Comparison of ENCODE assay signal across 26 mouse cellular contexts in genomic region chr6:48413081-48413480, GRCm38 (mm10). TPM values are rescaled to one million over a fixed set of nuclear protein-coding genes. Genes with fewer than 3 reads are reported as not detected.
DNase-seq lines count a peak whose midpoint lies in the region; ATAC-seq and TF ChIP-seq lines count a peak whose summit lies in the region.
"Had no signal": no experiment of that assay in that cellular context is flagged by ENCODE, and none has a peak within 500 bp of the region (broad histone marks: within the 10 kb centered on the region; RNA-seq: fewer than 3 reads in every experiment).

No protein-coding gene starts in this region.

- no peak overlapping the region for H3K9ac ChIP-seq in stomach, embryonic 14.5 days (replicated peaks; ENCODE audit: low read depth, low read length)
- no peak overlapping the region for H3K9ac ChIP-seq in stomach, postnatal 0 days (ENCODE audit: low read length)
- H3K9ac ChIP-seq: embryonic facial prominence, embryonic 15.5 days; heart, embryonic 12.5 days; hindbrain, embryonic 14.5 days; limb, embryonic 12.5 days; liver, embryonic 12.5 days; midbrain, embryonic 13.5 days had no signal

- peak; percentile 57 to 61 for DNase-seq in cerebellum, adult 2 months
- no peak for DNase-seq in cerebellum, postnatal 10 days
- DNase-seq in gastrocnemius, adult 2 months: peak; percentile 48
- DNase-seq in gastrocnemius, adult 18-20 months (ENCODE audit: low spot score): no peak
- DNase-seq in stomach, postnatal 0 days (ENCODE audit: low spot score): no peak
- DNase-seq in lung, postnatal 36 days: no peak
- DNase-seq: adrenal gland, postnatal 36 days; gastrocnemius, postnatal 10 days; kidney, postnatal 25 days; layer of hippocampus, postnatal 36 days; lung, adult 2 months; lung, postnatal 14 days had no signal

- H3K36me3 ChIP-seq in stomach, embryonic 14.5 days (ENCODE audit: control insufficient read depth, insufficient read depth, low read length): peaks cover 86% of the 10 kb centered on the region
- peaks cover 18% of the 10 kb centered on the region for H3K36me3 ChIP-seq in stomach, postnatal 0 days (ENCODE audit: control insufficient read depth, insufficient read depth, low read length)
- peaks cover 14% of the 10 kb centered on the region for H3K36me3 ChIP-seq in small intestine, adult 2 months (ENCODE audit: control insufficient read depth, insufficient read depth, low read length)

- intact Hi-C loops in gastrocnemius, adult 2 months (cut with DNase I): no loop called here

- no peak for TF ChIP-seq EP300 in stomach, postnatal 0 days (optimal IDR thresholded peaks at IDR 0.05)

- no peak overlapping the region for H3K4me3 ChIP-seq in cerebellum, adult 2 months (replicated peaks; ENCODE audit: insufficient read depth, low read depth, low read length)
- peak overlapping the region; percentile 36 for H3K4me3 ChIP-seq in gastrocnemius, adult 2 months
- no peak overlapping the region for H3K4me3 ChIP-seq in stomach, embryonic 14.5 days (ENCODE audit: low read depth, low read length)
- no peak overlapping the region for H3K4me3 ChIP-seq in stomach, postnatal 0 days (ENCODE audit: low read depth, low read length)
- H3K4me3 ChIP-seq in small intestine, adult 2 months (ENCODE audit: low read depth, low read length): no peak overlapping the region
- H3K4me3 ChIP-seq: embryonic facial prominence, embryonic 15.5 days; heart, embryonic 12.5 days; limb, embryonic 12.5 days; liver, embryonic 12.5 days; megakaryocyte, embryonic 14.5 days; midbrain, embryonic 13.5 days had no signal

- TF ChIP-seq CTCF in cerebellum, adult 2 months (IDR thresholded peaks at IDR 0.05; ENCODE audit: borderline replicate concordance, insufficient read depth, low read depth, low read length): no peak
- TF ChIP-seq CTCF in gastrocnemius, adult 2 months (IDR thresholded peaks at IDR 0.05): no peak
- no peak for TF ChIP-seq CTCF in stomach, postnatal 0 days (IDR thresholded peaks at IDR 0.05; ENCODE audit: low read depth)
- TF ChIP-seq CTCF in small intestine, adult 2 months (IDR thresholded peaks at IDR 0.05; ENCODE audit: extremely low read depth, insufficient read length, insufficient replicate concordance, low read depth, low read length): no peak

- H3K27me3 ChIP-seq in cerebellum, adult 2 months (ENCODE audit: control insufficient read depth, insufficient read depth, low read length): no peaks in the 10 kb centered on the region
- no peaks in the 10 kb centered on the region for H3K27me3 ChIP-seq in stomach, embryonic 14.5 days (ENCODE audit: control insufficient read depth, insufficient read depth, low read length)
- H3K27me3 ChIP-seq in stomach, postnatal 0 days (ENCODE audit: control insufficient read depth, insufficient read depth, low read length): no peaks in the 10 kb centered on the region
- H3K27me3 ChIP-seq in small intestine, adult 2 months (ENCODE audit: control insufficient read depth, insufficient read depth, low read length): no peaks in the 10 kb centered on the region
- H3K27me3 ChIP-seq: embryonic facial prominence, embryonic 15.5 days; heart, embryonic 12.5 days; limb, embryonic 12.5 days; liver, embryonic 12.5 days; midbrain, embryonic 13.5 days had no signal

- 25% methylated on average over 10 of the region's 10 CpGs for WGBS in cerebellum, adult 2 months
- 79% methylated on average over 10 of the region's 10 CpGs for WGBS in stomach, embryonic 14.5 days
- WGBS in stomach, postnatal 0 days: 70% methylated on average over 10 of the region's 10 CpGs
- 66% methylated on average over 10 of the region's 10 CpGs for WGBS in small intestine, adult 2 months

- H3K4me2 ChIP-seq in stomach, embryonic 14.5 days (replicated peaks; ENCODE audit: low read depth, low read length): no peak overlapping the region
- H3K4me2 ChIP-seq in stomach, postnatal 0 days (replicated peaks; ENCODE audit: low read depth): no peak overlapping the region
- H3K4me2 ChIP-seq: embryonic facial prominence, embryonic 15.5 days; heart, embryonic 12.5 days; hindbrain, embryonic 14.5 days; limb, embryonic 12.5 days; liver, embryonic 12.5 days; midbrain, embryonic 13.5 days had no signal

- peaks cover 25% of the 10 kb centered on the region for H3K4me1 ChIP-seq in cerebellum, adult 2 months (ENCODE audit: control insufficient read depth, insufficient read depth, low read length)
- no peaks in the 10 kb centered on the region for H3K4me1 ChIP-seq in stomach, embryonic 14.5 days (ENCODE audit: control insufficient read depth, insufficient read depth, low read length)
- H3K4me1 ChIP-seq in stomach, postnatal 0 days (replicated peaks; ENCODE audit: control insufficient read depth, insufficient read depth): no peaks in the 10 kb centered on the region
- peaks cover 24% of the 10 kb centered on the region for H3K4me1 ChIP-seq in small intestine, adult 2 months (ENCODE audit: control insufficient read depth, insufficient read depth, insufficient read length, low read length)
- H3K4me1 ChIP-seq: embryonic facial prominence, embryonic 15.5 days; limb, embryonic 12.5 days; liver, embryonic 12.5 days; megakaryocyte, embryonic 14.5 days; midbrain, embryonic 13.5 days had no signal

- TF ChIP-seq POLR2A in cerebellum, adult 2 months (IDR thresholded peaks at IDR 0.05; ENCODE audit: borderline replicate concordance, insufficient read depth, low read length): no peak
- no peak for TF ChIP-seq POLR2A in small intestine, adult 2 months (IDR thresholded peaks at IDR 0.05; ENCODE audit: low read depth, low read length)

- peak overlapping the region; percentile 62 for H3K27ac ChIP-seq in cerebellum, adult 2 months (ENCODE audit: insufficient read depth, low read length)
- peak overlapping the region; percentile 91 for H3K27ac ChIP-seq in gastrocnemius, adult 2 months
- 0 out of 2 replicates have a peak overlapping the region, but pooled peaks have one; percentile 15 for H3K27ac ChIP-seq in stomach, embryonic 14.5 days (ENCODE audit: low read length)
- no peak overlapping the region for H3K27ac ChIP-seq in stomach, postnatal 0 days (replicated peaks)
- H3K27ac ChIP-seq in small intestine, adult 2 months (ENCODE audit: insufficient read depth, low read depth, low read length): peak overlapping the region; percentile 90; the same call in 1 of the 2 replicates
- H3K27ac ChIP-seq: embryonic facial prominence, embryonic 15.5 days; hindbrain, embryonic 14.5 days; limb, embryonic 12.5 days; liver, embryonic 12.5 days; midbrain, embryonic 13.5 days had no signal

- no peak for ATAC-seq in stomach, embryonic 14.5 days (ENCODE audit: insufficient number of reproducible peaks, insufficient read depth, low FRiP score, low read depth)
- ATAC-seq in stomach, postnatal 0 days (ENCODE audit: low FRiP score, low TSS enrichment): no peak
- ATAC-seq: activated CD4-positive, CD25-positive, alpha-beta regulatory T cell, adult 4 months; liver, embryonic 12.5 days; midbrain, embryonic 13.5 days had no signal

- no peaks in the 10 kb centered on the region for H3K9me3 ChIP-seq in stomach, embryonic 14.5 days (ENCODE audit: control insufficient read depth, low read depth, low read length)
- no peaks in the 10 kb centered on the region for H3K9me3 ChIP-seq in stomach, postnatal 0 days (ENCODE audit: control insufficient read depth, low read length)
- H3K9me3 ChIP-seq: embryonic facial prominence, embryonic 15.5 days; heart, embryonic 12.5 days; limb, embryonic 12.5 days; liver, embryonic 12.5 days; megakaryocyte, embryonic 14.5 days; midbrain, embryonic 13.5 days had no signal

RNA-seq across cellular contexts. Expression of gene Krba1, which starts 17.7 kb away (rescaled TPM):
- polyA plus RNA-seq in cerebellum, adult 2 months (2012; rRNA removed): 50.6 and 55.3 TPM in 2 replicates
- 10 to 100 TPM; 18.7 to 21.0 TPM for total RNA-seq in gastrocnemius, adult 2 months (2021)
- total RNA-seq in gastrocnemius, adult 18-20 months (2021): 10 to 100 TPM; 15.9 to 18.3 TPM
- polyA plus RNA-seq in stomach, embryonic 14.5 days (2014; fragmentation: Nextera tagmentation; extraction: Ambion mirVana): 20.1 and 21.7 TPM in 2 replicates
- polyA plus RNA-seq in stomach, postnatal 0 days (2015; fragmentation: Nextera tagmentation; extraction: Ambion mirVana): 5.4 and 7.8 TPM in 2 replicates
- 4.4 and 13.5 TPM in 2 replicates for polyA plus RNA-seq in small intestine, adult 2 months (2012; rRNA removed)

RNA-seq across cellular contexts. Expression of gene Zfp467, which starts 32.5 kb away (rescaled TPM):
- 80.4 and 93.2 TPM in 2 replicates for polyA plus RNA-seq in cerebellum, adult 2 months (2012; rRNA removed)
- total RNA-seq in gastrocnemius, adult 2 months (2021): 10 to 100 TPM; 45.4 to 52.3 TPM
- total RNA-seq in gastrocnemius, adult 18-20 months (2021): 10 to 100 TPM; 50.1 to 57.1 TPM
- 27.1 and 30.8 TPM in 2 replicates for polyA plus RNA-seq in stomach, embryonic 14.5 days (2014; fragmentation: Nextera tagmentation; extraction: Ambion mirVana)
- 24.2 and 29.5 TPM in 2 replicates for polyA plus RNA-seq in stomach, postnatal 0 days (2015; fragmentation: Nextera tagmentation; extraction: Ambion mirVana)
- polyA plus RNA-seq in small intestine, adult 2 months (2012; rRNA removed): 12.4 and 24.7 TPM in 2 replicates

RNA-seq across cellular contexts. Expression of gene Sspo, which starts 34.9 kb away (rescaled TPM):
- 3.7 and 5.0 TPM in 2 replicates for polyA plus RNA-seq in cerebellum, adult 2 months (2012; rRNA removed)
- total RNA-seq in gastrocnemius, adult 2 months (2021): under 1 TPM; 0.50 to 0.69 TPM
- under 1 TPM; 0.19 to 0.71 TPM for total RNA-seq in gastrocnemius, adult 18-20 months (2021)
- 0.20 and 0.41 TPM in 2 replicates for polyA plus RNA-seq in stomach, embryonic 14.5 days (2014; fragmentation: Nextera tagmentation; extraction: Ambion mirVana)
- polyA plus RNA-seq in stomach, postnatal 0 days (2015; fragmentation: Nextera tagmentation; extraction: Ambion mirVana): 0.04 and 0.07 TPM in 2 replicates
- polyA plus RNA-seq in small intestine, adult 2 months (2012; rRNA removed): 0.98 and 3.0 TPM in 2 replicates
- total RNA-seq: common myeloid progenitor, adult 5-6 weeks; granulocyte monocyte progenitor cell, adult 5-6 weeks; MEL; neutrophil, adult 5-6 weeks had no signal

Comparison
In these comparisons a context has a peak if more than half of its experiments do, and no peak if none do; other contexts are left out.
1. DNase-seq: peak in cerebellum, adult 2 months (2 of 2) and gastrocnemius, adult 2 months (single experiment); none in cerebellum, postnatal 10 days (0 of 2), gastrocnemius, adult 18-20 months (single experiment), stomach, postnatal 0 days (single experiment) and lung, postnatal 36 days (single experiment).